Mouse (Mus musculus) myocyte (in vitro differentiated cells): ENCODE data around the gene Arhgef28. TPM values are rescaled to one million over a fixed set of nuclear protein-coding genes. Genes with fewer than 3 reads are reported as not detected.

Source experiments
- H3K27me3 ChIP-seq: one replicate; pipeline ENCODE4 v1.6.1; 2011; ENCODE audit not compliant: control insufficient read depth, insufficient read depth, insufficient read length
- H3K36me3 ChIP-seq: one replicate; pipeline ENCODE4 v1.6.1; 2011; ENCODE audit not compliant: control insufficient read depth, insufficient read depth
- H3K4me2 ChIP-seq: one replicate; pipeline ENCODE4 v1.6.1; 2011; ENCODE audit warnings: low read depth, control low read depth
- H3K4me3 ChIP-seq: one replicate; pipeline ENCODE4 v1.5.1; 2011; ENCODE audit warnings: mild to moderate bottlenecking, control low read depth, moderate library complexity
- H3K79me2 ChIP-seq: one replicate; pipeline ENCODE4 v1.6.1; 2011; ENCODE audit not compliant: control insufficient read depth, insufficient read depth
- H3ac ChIP-seq: one replicate; pipeline ENCODE4 v1.6.1; 2011; ENCODE audit not compliant: control insufficient read depth, insufficient read length
- CEBPB ChIP-seq: IDR thresholded peaks from 2 replicates; pipeline ENCODE4 v1.6.1; 2011; ENCODE audit warnings: mild to moderate bottlenecking, moderate library complexity; ENCODE audit not compliant: poor library complexity, insufficient read depth, severe bottlenecking
- E2F4 ChIP-seq: IDR thresholded peaks from one replicate; pipeline ENCODE4 v1.6.1; 2011; ENCODE audit warnings: mild to moderate bottlenecking, control low read depth, moderate library complexity; ENCODE audit not compliant: insufficient read depth
- MAX ChIP-seq: IDR thresholded peaks from one replicate; pipeline ENCODE4 v1.6.1; 2011; ENCODE audit warnings: low read depth, mild to moderate bottlenecking, control low read depth
- MYOD1 ChIP-seq, 3 experiments: IDR thresholded peaks; one replicate each; pipeline ENCODE4 v1.6.1; 2011; ENCODE audit warnings: control low read depth in 2 of 3, low read depth in 2 of 3, mild to moderate bottlenecking in 2 of 3, moderate library complexity in 1 of 3; ENCODE audit not compliant: insufficient read length in 2 of 3, control insufficient read depth in 1 of 3
- MYOG ChIP-seq, 3 experiments: IDR thresholded peaks; one replicate each; pipeline ENCODE4 v1.6.1; 2011; ENCODE audit warnings: control low read depth in 2 of 3, low read depth in 2 of 3, mild to moderate bottlenecking in 2 of 3; ENCODE audit not compliant: insufficient read length in 2 of 3, control insufficient read depth in 1 of 3, insufficient read depth in 1 of 3
- POLR2A ChIP-seq: IDR thresholded peaks from one replicate; pipeline ENCODE4 v1.6.1; 2011; ENCODE audit warnings: low read depth, mild to moderate bottlenecking, control low read depth, moderate library complexity; ENCODE audit not compliant: insufficient read length
- POLR2AphosphoS2 ChIP-seq: IDR thresholded peaks from one replicate; pipeline ENCODE4 v1.6.1; 2011; ENCODE audit warnings: low read depth, control low read depth; ENCODE audit not compliant: insufficient read length
- REST ChIP-seq: IDR thresholded peaks from one replicate; pipeline ENCODE4 v1.6.1; 2011; ENCODE audit warnings: mild to moderate bottlenecking, control low read depth, moderate library complexity; ENCODE audit not compliant: insufficient read depth, insufficient read length
- SRF ChIP-seq: IDR thresholded peaks from one replicate; pipeline ENCODE4 v1.6.1; 2011; ENCODE audit warnings: low read depth; ENCODE audit not compliant: control insufficient read depth, insufficient read length
- TCF12 ChIP-seq: IDR thresholded peaks from one replicate; pipeline ENCODE4 v1.6.1; 2011; ENCODE audit warnings: mild to moderate bottlenecking, control low read depth; ENCODE audit not compliant: poor library complexity, insufficient read depth, severe bottlenecking
- TCF3 ChIP-seq: IDR thresholded peaks from one replicate; pipeline ENCODE4 v1.6.1; 2011; ENCODE audit warnings: low read depth, control low read depth; ENCODE audit not compliant: insufficient read length
- USF1 ChIP-seq: IDR thresholded peaks from one replicate; pipeline ENCODE4 v1.6.1; 2011; ENCODE audit warnings: low read depth, mild to moderate bottlenecking, control low read depth, moderate library complexity
- polyA plus RNA-seq: library from polyadenylated mRNA; unstranded; fragments of >200 nt; fragmentation: generic; extraction: Trizol; gene quantifications from one replicate; pipeline ENCODE4 v1.2.1, GENCODE M21; 2012; ENCODE audit warnings: missing spikeins

Gene Arhgef28
- polyA plus RNA-seq, 1 experiment = 0.76 TPM

DNA sequence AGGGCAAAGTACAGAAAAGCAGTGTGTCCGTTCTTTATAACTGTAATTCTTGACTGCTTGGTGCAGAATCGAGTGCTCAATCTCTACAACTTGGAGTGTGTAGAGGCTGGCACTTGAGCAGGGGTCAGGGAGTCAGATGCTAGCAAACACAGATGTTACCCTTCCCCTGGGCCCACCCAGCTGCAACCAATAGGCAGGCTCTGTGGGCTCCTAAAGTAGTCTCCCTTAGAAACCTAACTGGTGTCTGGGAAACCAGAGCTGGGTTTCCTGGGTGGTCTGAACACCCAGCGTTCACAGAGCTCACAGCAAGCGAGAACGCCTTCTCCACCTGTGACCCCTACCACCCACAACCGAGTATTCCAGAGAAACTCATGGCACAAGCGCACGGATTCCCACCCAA is 1.1 kb downstream of the Arhgef28 start:
- H3K79me2 ChIP-seq = no peaks in the 10 kb centered on the region
- TF ChIP-seq POLR2AphosphoS2 (no peak), REST (no peak), POLR2A (no peak), E2F4 (no peak), TCF3 (no peak), MYOG (IDR thresholded peaks at IDR 0.05; ENCODE audit: control insufficient read depth in 1 of 3, insufficient read depth in 1 of 3, insufficient read length in 2 of 3, low read depth in 2 of 3) (no peak), USF1 (no peak), TCF12 (no peak), CEBPB (no peak), MYOD1 (IDR thresholded peaks at IDR 0.05; ENCODE audit: control insufficient read depth in 1 of 3, insufficient read length in 2 of 3, low read depth in 2 of 3) (no peak), MAX (no peak), SRF (no peak)
- H3K4me2 ChIP-seq = peak overlapping the region; percentile 70
- peaks cover 14% of the 10 kb centered on the region for H3K27me3 ChIP-seq
- no peaks in the 10 kb centered on the region for H3K36me3 ChIP-seq
- H3ac ChIP-seq = no peak overlapping the region
- H3K4me3 ChIP-seq = peak overlapping the region; percentile 18

DNA sequence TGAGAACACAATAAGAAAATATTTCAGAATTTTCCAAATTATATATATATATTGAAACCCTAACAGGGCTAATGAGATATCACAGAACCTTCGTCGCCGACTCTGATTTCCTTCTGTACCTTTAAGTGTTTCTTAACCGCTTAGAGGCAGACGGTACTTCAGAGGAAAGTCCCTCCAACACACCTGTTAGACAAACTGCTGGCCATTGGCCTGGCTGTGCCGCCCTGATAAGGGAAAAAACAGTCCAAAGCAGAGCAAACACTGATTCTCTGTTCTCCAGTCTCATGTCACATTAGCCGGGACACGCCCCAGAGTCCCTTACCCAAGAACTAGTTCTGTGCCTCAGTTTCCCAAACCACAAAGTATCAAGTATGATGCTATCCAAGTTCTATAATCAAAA is 1.9 kb downstream of the Arhgef28 start:
- no peak overlapping the region for H3ac ChIP-seq
- no peaks in the 10 kb centered on the region for H3K79me2 ChIP-seq
- no peak overlapping the region for H3K4me2 ChIP-seq
- H3K27me3 ChIP-seq = peaks cover 12% of the 10 kb centered on the region
- H3K4me3 ChIP-seq = no peak overlapping the region
- TF ChIP-seq SRF (no peak), MYOG (IDR thresholded peaks at IDR 0.05; ENCODE audit: control insufficient read depth in 1 of 3, insufficient read depth in 1 of 3, insufficient read length in 2 of 3, low read depth in 2 of 3) (no peak), MAX (no peak), TCF3 (no peak), MYOD1 (IDR thresholded peaks at IDR 0.05; ENCODE audit: control insufficient read depth in 1 of 3, insufficient read length in 2 of 3, low read depth in 2 of 3) (no peak), REST (no peak), POLR2A (no peak), TCF12 (no peak), POLR2AphosphoS2 (no peak), USF1 (no peak), CEBPB (no peak)
- no peaks in the 10 kb centered on the region for H3K36me3 ChIP-seq

DNA sequence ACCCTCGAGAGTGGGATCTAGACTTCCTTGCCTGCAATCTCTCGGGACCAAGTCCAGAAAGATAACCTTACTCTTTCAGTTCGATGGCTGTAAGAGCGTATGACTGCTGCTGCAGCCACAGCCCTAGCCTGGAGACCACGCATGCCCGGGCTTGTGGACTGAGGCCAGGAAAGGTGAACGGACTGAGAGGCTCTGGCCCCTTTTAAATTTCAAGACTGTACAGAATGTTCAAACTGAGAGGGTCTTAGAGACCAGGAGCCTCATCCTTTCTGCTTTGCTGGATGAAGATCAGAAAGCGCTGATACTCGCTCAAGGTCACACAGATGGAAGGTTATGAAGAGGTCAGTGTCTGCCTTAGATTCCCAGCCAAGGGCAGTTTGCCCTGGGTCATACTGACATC is 4.8 kb downstream of the Arhgef28 start:
- H3K36me3 ChIP-seq = no peaks in the 10 kb centered on the region
- H3K4me2 ChIP-seq = no peak overlapping the region

DNA sequence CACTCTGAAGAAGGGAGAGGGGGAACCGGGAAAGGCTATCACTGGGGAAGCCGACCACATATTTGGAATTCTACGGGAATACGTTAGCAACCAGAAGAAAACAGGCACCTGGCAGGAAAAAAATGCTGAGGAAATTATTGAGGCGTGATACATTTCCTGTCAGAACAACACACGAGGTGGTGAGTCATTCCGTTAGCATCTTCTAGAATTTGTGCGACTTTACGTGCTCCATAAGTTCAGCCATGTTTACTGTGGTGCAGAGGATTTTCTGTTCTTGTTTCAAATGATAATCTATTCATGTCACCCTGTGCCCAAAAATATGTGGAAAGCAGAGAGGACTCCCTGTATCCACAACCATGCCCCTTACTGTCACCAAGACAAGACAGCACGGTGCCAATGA is 13.6 kb downstream of the Arhgef28 start:
- TF ChIP-seq MYOD1 (IDR thresholded peaks at IDR 0.05; ENCODE audit: control insufficient read depth in 1 of 3, insufficient read length in 2 of 3, low read depth in 2 of 3) (no peak), SRF (no peak), TCF3 (no peak), CEBPB (no peak), POLR2A (no peak), POLR2AphosphoS2 (no peak)
- Histone ChIP-seq H3K79me2 (no peaks in the 10 kb centered on the region), H3K27me3 (no peaks in the 10 kb centered on the region), H3K4me3 (no peak overlapping the region), H3K36me3 (no peaks in the 10 kb centered on the region), H3K4me2 (no peak overlapping the region), H3ac (no peak overlapping the region)

More for the DNA sequence above, 4.8 kb downstream of the Arhgef28 start:
- H3K79me2 ChIP-seq = no peaks in the 10 kb centered on the region
- H3ac ChIP-seq = no peak overlapping the region
- H3K27me3 ChIP-seq = no peaks in the 10 kb centered on the region
- TF ChIP-seq MAX (no peak), MYOG (IDR thresholded peaks at IDR 0.05; ENCODE audit: control insufficient read depth in 1 of 3, insufficient read depth in 1 of 3, insufficient read length in 2 of 3, low read depth in 2 of 3) (no peak), POLR2A (no peak), E2F4 (no peak), USF1 (no peak)
- H3K4me3 ChIP-seq = no peak overlapping the region

DNA sequence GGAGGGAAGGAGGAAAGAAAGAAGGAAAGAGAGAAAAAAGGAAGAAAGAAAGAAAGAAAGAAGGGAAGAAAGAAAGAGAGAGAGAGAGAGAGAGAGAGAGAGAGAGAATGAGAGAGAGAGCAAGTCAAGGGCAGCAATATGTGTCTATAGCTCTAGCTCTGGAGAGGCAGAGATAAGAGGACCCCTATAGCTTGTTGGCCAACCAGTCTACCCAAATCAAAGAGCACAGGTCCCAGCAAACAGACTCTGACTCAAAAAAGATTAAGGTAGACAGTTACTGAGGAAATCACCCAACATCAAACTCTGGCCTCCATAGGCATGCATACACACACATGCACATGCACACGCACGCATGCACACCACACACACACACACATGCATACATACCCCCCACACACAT is 17.7 kb downstream of the Arhgef28 start:
- H3K4me2 ChIP-seq = no peak overlapping the region
- no peaks in the 10 kb centered on the region for H3K36me3 ChIP-seq
- no peaks in the 10 kb centered on the region for H3K79me2 ChIP-seq
- no peak overlapping the region for H3ac ChIP-seq
- no peaks in the 10 kb centered on the region for H3K27me3 ChIP-seq
- H3K4me3 ChIP-seq = no peak overlapping the region
- no peak for TF ChIP-seq POLR2AphosphoS2
- TF ChIP-seq MAX = no peak
